Mouse (Mus musculus) cortical plate, adult 2 months (tissue): Measurements from ENCODE around the gene Aup1.

Experiments used
- CTCF ChIP-seq: fragments of 200-500 bp; IDR thresholded peaks from 2 replicates; pipeline ENCODE4 v1.5.1; 2011; ENCODE audit warnings: mild to moderate bottlenecking, control low read depth, low read length; ENCODE audit not compliant: insufficient read depth; ENCODE audit errors: extremely low read depth
- POLR2A ChIP-seq: fragments of 200-500 bp; IDR thresholded peaks from 2 replicates; pipeline ENCODE4 v1.6.1; 2011; ENCODE audit warnings: mild to moderate bottlenecking, low read length, control low read depth; ENCODE audit not compliant: insufficient read depth; ENCODE audit errors: extremely low read depth

GRCm38 (mm10) chr6:83095968-83096367, 41.6 kb downstream of the Aup1 start:
- no peak for TF ChIP-seq CTCF
- no peak for TF ChIP-seq POLR2A
